Mouse (Mus musculus) liver, postnatal 0 days (tissue): ENCODE data around the gene Tango6. TPM values are rescaled to one million over a fixed set of nuclear protein-coding genes. Genes with fewer than 3 reads are reported as not detected.

Experiments
- ATAC-seq: fragments of 200-750 bp; cut with Nextera tagmentation; 2 replicates; pipeline ENCODE4 v1.8.0; 2017; ENCODE audit warnings: mild to moderate bottlenecking, moderate library complexity
- DNase-seq: peaks from one replicate; pipeline ENCODE4 v3.0.0-alpha.2; 2016
- H3K27ac ChIP-seq: fragments of 300-500 bp; sonication (generic); 2 replicates; pipeline ENCODE4 v1.5.1; 2014; ENCODE audit warnings: antibody characterized with exemption, moderate library complexity, mild to moderate bottlenecking, low read depth
- H3K27me3 ChIP-seq: fragments of 300-500 bp; sonication (generic); 2 replicates; pipeline ENCODE4 v1.6.1; 2014; ENCODE audit warnings: low read length, control low read depth, mixed read lengths; ENCODE audit not compliant: insufficient read depth
- H3K36me3 ChIP-seq: fragments of 300-500 bp; sonication (generic); replicated peaks from 2 replicates; pipeline ENCODE4 v1.6.1; 2014; ENCODE audit warnings: mild to moderate bottlenecking, control low read depth, low read length, moderate library complexity, mixed read lengths; ENCODE audit not compliant: insufficient read depth
- H3K4me1 ChIP-seq: fragments of 300-500 bp; sonication (generic); 2 replicates; pipeline ENCODE4 v1.6.1; 2014; ENCODE audit warnings: antibody characterized with exemption, mild to moderate bottlenecking, control low read depth; ENCODE audit not compliant: insufficient read depth
- H3K4me2 ChIP-seq: fragments of 300-500 bp; sonication (generic); 2 replicates; pipeline ENCODE4 v1.6.1; 2014; ENCODE audit warnings: low read depth, mild to moderate bottlenecking, low read length, moderate library complexity, mixed read lengths
- H3K4me3 ChIP-seq: fragments of 300-500 bp; sonication (generic); 2 replicates; pipeline ENCODE4 v1.5.1; 2014; ENCODE audit warnings: low read depth, low read length
- H3K9ac ChIP-seq: fragments of 300-500 bp; sonication (generic); replicated peaks from 2 replicates; pipeline ENCODE4 v1.6.1; 2014; ENCODE audit warnings: mild to moderate bottlenecking, moderate library complexity
- H3K9me3 ChIP-seq: fragments of 300-500 bp; sonication (generic); 2 replicates; pipeline ENCODE4 v1.6.1; 2016; ENCODE audit warnings: mild to moderate bottlenecking, control low read depth, low read length, mixed read lengths
- CTCF ChIP-seq: sonication (generic); IDR thresholded peaks from 2 replicates; pipeline ENCODE4 v1.5.1; 2016; ENCODE audit warnings: antibody characterized with exemption, low read depth
- EP300 ChIP-seq: IDR thresholded peaks from 2 replicates; pipeline ENCODE4 v1.6.1; 2016; ENCODE audit warnings: antibody characterized with exemption, low read depth, mild to moderate bottlenecking
- WGBS: fragments of 180-500 bp; shearing (Covaris S2); extraction: QIAGEN DNeasy Blood & Tissue Kit; methylation state at CpG from one replicate; pipeline ENCODE4 v1.1.7; 2014; ENCODE audit not compliant: insufficient replicate concordance; 5-methylcytosine and 5-hydroxymethylcytosine counted together
- polyA plus RNA-seq: library from polyadenylated mRNA; unstranded; fragments of >200 nt; fragmentation: Nextera tagmentation; extraction: Ambion mirVana; gene quantifications from 2 replicates; pipeline ENCODE4 v1.2.1, GENCODE M21; 2015

Tango6 gene
- polyA plus RNA-seq, 1 experiment from 2014 or later, result 1.8 TPM

- TF ChIP-seq CTCF (no peak), EP300 (no peak)
- H3K9me3 ChIP-seq, result no peaks in the 10 kb centered on the region
Observed at GRCm38 (mm10) chr8:106819581-106819980, 136.7 kb downstream of the Tango6 start.

DNA sequence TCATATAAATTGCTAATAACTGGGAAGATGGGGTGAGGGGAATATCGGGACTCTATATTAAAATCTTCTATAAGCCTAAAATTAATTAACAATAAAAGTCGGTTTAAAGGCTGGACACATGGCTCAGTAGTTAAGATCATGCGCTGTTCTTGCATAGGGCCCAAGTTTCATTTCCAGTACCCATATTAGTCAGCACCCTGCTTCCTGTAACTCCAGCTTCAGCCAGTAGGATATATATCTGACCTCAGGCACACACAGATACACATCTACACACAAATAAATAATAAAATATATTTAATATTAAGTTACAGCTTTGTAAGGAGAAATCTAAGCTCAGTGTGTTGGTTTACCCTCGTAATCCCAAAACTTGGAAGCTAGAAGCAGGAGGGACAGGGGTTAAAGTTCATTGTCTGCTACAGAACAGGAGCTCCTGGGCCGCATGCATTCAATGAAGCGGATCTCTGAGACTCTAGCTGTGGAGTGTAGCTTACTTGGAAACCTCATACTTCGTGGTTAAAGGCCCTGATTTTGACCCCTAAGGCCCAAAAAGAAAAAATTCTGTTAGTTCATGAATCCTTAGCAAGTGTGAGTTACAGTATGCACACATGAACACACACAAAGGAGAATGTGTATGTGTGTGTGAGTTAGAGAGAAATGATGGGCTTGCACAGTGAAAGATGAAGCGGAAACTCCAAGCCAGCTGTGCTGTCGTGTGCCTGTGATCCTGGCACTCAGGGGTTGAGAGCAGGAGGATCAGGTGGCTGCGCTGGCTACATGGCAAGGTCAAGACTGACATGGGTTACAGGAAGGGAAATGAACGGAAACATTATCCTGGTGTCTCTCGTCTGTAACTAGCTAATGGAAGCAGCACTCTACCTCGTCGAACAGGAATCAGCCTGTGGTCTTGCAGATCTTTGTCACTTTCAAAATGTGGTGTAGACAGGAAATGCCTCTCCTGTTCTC is 138.0 kb downstream of the Tango6 start:
- TF ChIP-seq EP300, result no peak
- no peak for TF ChIP-seq CTCF
- peaks cover 5% of the 10 kb centered on the region; the same call in 1 of the 2 replicates for H3K36me3 ChIP-seq
- no peak overlapping the region for H3K27ac ChIP-seq
- WGBS, result 59% methylated on average over 14 of the region's 14 CpGs
- H3K9ac ChIP-seq, result no peak overlapping the region
- no peak overlapping the region for H3K4me3 ChIP-seq
- no peaks in the 10 kb centered on the region for H3K9me3 ChIP-seq
- H3K4me2 ChIP-seq, result no peak overlapping the region
- no peak for ATAC-seq
- no peaks in the 10 kb centered on the region for H3K4me1 ChIP-seq
- no peaks in the 10 kb centered on the region for H3K27me3 ChIP-seq
- no peak for DNase-seq

More at GRCm38 (mm10) chr8:106819581-106819980, 136.7 kb downstream of the Tango6 start:
- DNase-seq, result no peak
- no peak for ATAC-seq
- WGBS, result 75% methylated on average over 3 of the region's 3 CpGs
- peaks cover 5% of the 10 kb centered on the region; the same call in 1 of the 2 replicates for H3K36me3 ChIP-seq
- H3K27me3 ChIP-seq, result no peaks in the 10 kb centered on the region
- no peak overlapping the region for H3K4me2 ChIP-seq
- H3K27ac ChIP-seq, result no peak overlapping the region
- no peaks in the 10 kb centered on the region for H3K4me1 ChIP-seq
- H3K9ac ChIP-seq, result no peak overlapping the region
- H3K4me3 ChIP-seq, result no peak overlapping the region

- TF ChIP-seq CTCF (no peak), EP300 (no peak)
- no peaks in the 10 kb centered on the region for H3K36me3 ChIP-seq
- ATAC-seq (no peak), DNase-seq (no peak)
- no peaks in the 10 kb centered on the region for H3K9me3 ChIP-seq
- H3K4me2 ChIP-seq, result no peak overlapping the region
- no peak overlapping the region for H3K4me3 ChIP-seq
- 82% methylated on average over 6 of the region's 6 CpGs for WGBS
- no peak overlapping the region for H3K9ac ChIP-seq
- H3K27me3 ChIP-seq, result no peaks in the 10 kb centered on the region
- H3K4me1 ChIP-seq, result no peaks in the 10 kb centered on the region
- H3K27ac ChIP-seq, result no peak overlapping the region
Observed at GRCm38 (mm10) chr8:106828921-106829320, 146.1 kb downstream of the Tango6 start.

DNA sequence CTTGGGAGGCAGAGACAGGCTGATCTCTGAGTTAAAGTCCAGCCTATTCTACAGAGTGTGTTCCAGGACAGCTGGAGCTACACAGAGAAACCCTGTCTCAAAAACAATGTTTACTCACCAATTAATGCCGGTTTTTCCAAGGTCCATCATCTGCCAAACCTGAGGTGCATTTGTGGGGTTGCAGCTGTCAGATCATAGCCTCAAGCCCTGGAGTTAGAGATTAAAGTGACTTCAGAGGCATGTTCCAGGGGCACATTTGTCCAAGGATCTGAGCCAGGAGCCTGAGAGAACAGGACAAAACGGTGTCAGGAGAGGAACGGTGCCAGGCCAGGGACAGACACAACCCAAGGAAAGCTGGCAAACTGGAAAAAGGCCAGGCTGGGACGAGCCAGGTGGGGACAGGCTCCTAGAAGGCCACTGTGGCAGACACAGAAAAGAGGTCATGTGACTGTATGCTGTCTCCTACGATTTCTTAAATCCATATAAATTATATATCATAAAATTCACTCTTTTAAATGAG is 146.7 kb downstream of the Tango6 start:
- DNase-seq (no peak), ATAC-seq (no peak)
- Histone ChIP-seq H3K9me3 (no peaks in the 10 kb centered on the region), H3K36me3 (no peaks in the 10 kb centered on the region), H3K9ac (no peak overlapping the region), H3K4me3 (no peak overlapping the region), H3K27me3 (no peaks in the 10 kb centered on the region), H3K4me1 (no peaks in the 10 kb centered on the region), H3K4me2 (no peak overlapping the region), H3K27ac (no peak overlapping the region)
- TF ChIP-seq CTCF, result no peak
- TF ChIP-seq EP300, result no peak
- 83% methylated on average over 5 of the region's 5 CpGs for whole genome bisulfite sequencing

- Histone ChIP-seq H3K4me2 (no peak overlapping the region), H3K9me3 (no peaks in the 10 kb centered on the region), H3K4me3 (no peak overlapping the region), H3K4me1 (peaks cover 5% of the 10 kb centered on the region; the same call in 1 of the 2 replicates), H3K36me3 (no peaks in the 10 kb centered on the region), H3K27me3 (no peaks in the 10 kb centered on the region), H3K27ac (no peak overlapping the region), H3K9ac (no peak overlapping the region)
- DNase-seq (no peak), ATAC-seq (no peak)
- 48% methylated on average over 1 of the region's 1 CpGs for WGBS
- no peak for TF ChIP-seq EP300
- TF ChIP-seq CTCF, result no peak
Observed at GRCm38 (mm10) chr8:106834899-106835298, 152.0 kb downstream of the Tango6 start.

- no peak for TF ChIP-seq CTCF
- Histone ChIP-seq H3K4me2 (no peak overlapping the region), H3K27ac (no peak overlapping the region), H3K4me3 (no peak overlapping the region), H3K9me3 (no peaks in the 10 kb centered on the region), H3K27me3 (no peaks in the 10 kb centered on the region), H3K4me1 (peaks cover 5% of the 10 kb centered on the region; the same call in 1 of the 2 replicates), H3K9ac (no peak overlapping the region), H3K36me3 (no peaks in the 10 kb centered on the region)
- DNase-seq (no peak), ATAC-seq (no peak)
- 37% methylated on average over 6 of the region's 6 CpGs for WGBS
Observed at GRCm38 (mm10) chr8:106836525-106836924, 153.7 kb downstream of the Tango6 start.
